Mouse (Mus musculus) monocyte, adult 5-6 weeks (primary cell): ENCODE results near the gene Kdm4b. TPM values are rescaled to one million over a fixed set of nuclear protein-coding genes. Genes with fewer than 3 reads are reported as not detected.

Experiments
- ATAC-seq: fragments of 153-309, 156-312 bp; replicated peaks from 2 replicates; pipeline ENCODE4 v1.8.0; 2017; ENCODE audit warnings: mild to moderate bottlenecking; ENCODE audit not compliant: low TSS enrichment, insufficient number of reproducible peaks, severe bottlenecking, poor library complexity, low FRiP score
- total RNA-seq: library from RNA; stranded (forward); fragments of 200-1000, 200-491, 200-594 nt; gene quantifications from 3 replicates; pipeline ENCODE4 v1.2.3, GENCODE M21; 2017

Gene Kdm4b
- total RNA-seq, 1 experiment from 2014 or later: 8.0 TPM

- ATAC-seq: peak; percentile 28; the same call in 1 of the 2 replicates
Measured at GRCm38 (mm10) chr17:56337190-56337589, 11.3 kb downstream of the Kdm4b start.

DNA sequence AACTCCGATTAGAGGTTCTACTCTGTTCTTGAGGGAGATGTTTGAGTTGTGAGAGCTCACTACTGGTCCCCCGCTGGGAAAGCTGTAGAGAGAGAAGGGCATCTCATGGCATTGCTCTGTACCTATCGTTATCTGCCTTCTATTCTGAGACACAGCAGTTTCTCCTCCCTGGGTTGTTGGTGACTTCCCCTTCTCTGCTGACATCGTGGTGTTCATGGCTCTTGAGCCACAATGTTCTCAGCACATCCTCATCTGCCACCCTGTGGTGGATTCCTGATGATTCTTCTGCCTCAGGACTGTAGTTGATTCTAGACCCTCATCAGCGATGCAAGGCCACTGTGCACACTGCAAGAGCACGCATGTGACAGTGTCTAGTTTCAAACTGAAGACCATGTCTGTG lies 11.9 kb downstream of the Kdm4b start:
- 0 out of 2 replicates have a peak, but pooled peaks have one; percentile 29 for ATAC-seq

GRCm38 (mm10) chr17:56338909-56339308 lies 13.0 kb downstream of the Kdm4b start:
- peak; percentile 52; the same call in 1 of the 2 replicates for ATAC-seq

- no peak for ATAC-seq
Measured at GRCm38 (mm10) chr17:56340717-56341116, 14.9 kb downstream of the Kdm4b start.

- ATAC-seq: no peak
Measured at GRCm38 (mm10) chr17:56343466-56343865, 17.6 kb downstream of the Kdm4b start.

DNA sequence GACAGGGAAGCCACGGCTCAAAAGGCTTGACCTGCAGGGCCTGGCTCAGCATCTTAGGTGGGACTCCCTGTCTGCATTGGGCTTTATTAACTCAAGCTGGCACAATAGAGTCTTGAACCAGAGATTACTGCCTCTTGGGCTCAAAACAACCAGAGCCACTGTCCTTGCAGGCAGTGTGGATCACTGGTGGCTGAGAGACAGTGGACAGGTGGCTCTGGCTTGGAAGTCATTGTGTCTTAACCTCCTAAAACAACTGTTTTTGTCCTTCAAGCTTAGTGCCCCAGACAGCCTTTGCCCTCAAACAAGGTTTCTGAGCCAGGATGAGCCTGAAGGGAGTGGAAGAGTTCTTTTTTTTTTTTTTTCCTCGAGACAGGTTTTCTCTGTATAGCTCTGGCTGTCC lies 19.5 kb downstream of the Kdm4b start:
- ATAC-seq: no peak

DNA sequence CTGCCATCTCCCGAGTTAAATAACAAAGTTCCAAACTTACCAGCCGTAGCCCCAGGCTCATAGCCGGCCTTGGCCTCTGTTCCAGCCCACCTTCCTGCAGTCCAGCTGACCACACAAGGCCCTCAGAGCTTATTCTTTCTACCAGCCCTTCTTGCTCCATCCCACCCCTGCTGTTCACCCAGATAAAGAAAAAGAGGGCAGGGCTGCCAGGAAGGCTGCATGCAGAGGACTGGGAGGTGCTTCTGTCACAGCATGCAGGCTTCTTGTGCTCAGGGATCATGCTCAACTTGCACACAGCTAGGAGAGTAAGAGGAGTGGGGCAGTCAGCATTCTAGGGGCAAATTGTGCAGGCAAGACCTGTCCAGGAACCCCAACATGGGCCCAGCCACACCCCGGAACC lies 22.3 kb downstream of the Kdm4b start:
- no peak for ATAC-seq

DNA sequence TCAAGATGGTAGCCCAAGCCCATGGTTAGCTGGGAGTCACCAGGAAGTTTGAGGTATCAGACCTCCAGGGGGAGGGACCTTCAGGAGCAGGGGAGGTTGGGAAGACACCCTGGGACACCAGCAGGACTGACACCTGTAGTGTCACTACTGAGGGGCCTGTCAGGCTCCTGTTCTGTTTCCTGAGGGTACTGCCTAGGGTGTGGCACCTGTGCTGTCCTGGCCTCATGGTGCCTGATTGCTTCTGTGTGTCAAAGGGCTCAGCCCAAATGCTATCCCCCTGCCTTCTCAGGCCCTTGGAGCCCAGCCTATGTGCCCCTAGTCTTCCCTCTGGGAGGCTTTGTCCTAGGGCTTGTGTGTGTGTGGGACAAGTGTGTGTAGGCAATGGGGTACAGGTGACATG lies 22.7 kb downstream of the Kdm4b start:
- no peak for ATAC-seq

DNA sequence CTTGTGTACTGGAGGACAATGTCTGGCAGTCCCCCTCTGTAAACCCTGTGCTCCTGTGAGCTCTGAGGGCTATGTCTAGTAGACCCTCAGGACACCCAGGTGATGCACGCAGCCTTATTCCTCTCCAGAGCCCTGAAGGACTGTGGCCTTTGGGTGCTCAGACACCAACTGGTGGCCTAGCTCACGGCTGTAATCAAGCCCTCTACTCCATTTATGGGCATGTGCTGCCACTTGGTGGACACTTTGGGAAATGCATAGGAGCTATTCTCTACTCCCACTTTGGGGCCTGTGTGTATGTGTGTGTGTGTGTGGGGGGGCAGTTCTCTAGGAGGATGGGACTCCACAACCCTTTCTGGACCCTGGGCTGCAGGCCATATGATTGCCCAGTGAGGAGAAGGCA lies 24.8 kb downstream of the Kdm4b start:
- peak; percentile 68 for ATAC-seq

- peak; percentile 62 for ATAC-seq
Measured at GRCm38 (mm10) chr17:56356921-56357885, 31.3 kb downstream of the Kdm4b start.

GRCm38 (mm10) chr17:56359183-56359725 lies 33.4 kb downstream of the Kdm4b start:
- no peak for ATAC-seq

- ATAC-seq: no peak
Measured at GRCm38 (mm10) chr17:56359864-56360263, 34.0 kb downstream of the Kdm4b start.

GRCm38 (mm10) chr17:56360451-56360850 lies 34.6 kb downstream of the Kdm4b start:
- no peak for ATAC-seq

- no peak for ATAC-seq
Measured at GRCm38 (mm10) chr17:56361542-56361941, 35.7 kb downstream of the Kdm4b start.

GRCm38 (mm10) chr17:56365791-56366673 lies 40.2 kb downstream of the Kdm4b start:
- ATAC-seq: no peak

- ATAC-seq: no peak
Measured at GRCm38 (mm10) chr17:56368291-56368790, 42.5 kb downstream of the Kdm4b start.

DNA sequence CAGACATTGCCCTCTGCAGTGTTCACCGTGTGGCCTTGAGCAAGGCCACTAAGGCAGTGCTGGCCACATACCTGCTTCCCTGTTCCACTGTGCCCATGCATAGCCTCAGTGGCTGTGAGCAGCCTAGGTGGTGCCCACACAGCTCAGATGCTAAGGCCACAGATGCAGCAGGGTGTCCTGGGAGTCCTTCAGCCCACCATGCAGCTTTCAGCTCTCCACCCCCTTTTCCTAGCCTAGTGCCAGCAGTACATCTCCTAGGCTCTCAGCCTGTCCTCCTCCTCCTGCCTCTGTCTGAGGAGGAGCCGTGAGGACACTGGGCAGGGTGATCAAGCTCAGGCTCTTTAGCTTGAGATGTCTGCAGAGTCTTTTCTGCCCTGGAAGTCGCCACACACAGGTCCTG lies 44.2 kb downstream of the Kdm4b start:
- ATAC-seq: no peak

DNA sequence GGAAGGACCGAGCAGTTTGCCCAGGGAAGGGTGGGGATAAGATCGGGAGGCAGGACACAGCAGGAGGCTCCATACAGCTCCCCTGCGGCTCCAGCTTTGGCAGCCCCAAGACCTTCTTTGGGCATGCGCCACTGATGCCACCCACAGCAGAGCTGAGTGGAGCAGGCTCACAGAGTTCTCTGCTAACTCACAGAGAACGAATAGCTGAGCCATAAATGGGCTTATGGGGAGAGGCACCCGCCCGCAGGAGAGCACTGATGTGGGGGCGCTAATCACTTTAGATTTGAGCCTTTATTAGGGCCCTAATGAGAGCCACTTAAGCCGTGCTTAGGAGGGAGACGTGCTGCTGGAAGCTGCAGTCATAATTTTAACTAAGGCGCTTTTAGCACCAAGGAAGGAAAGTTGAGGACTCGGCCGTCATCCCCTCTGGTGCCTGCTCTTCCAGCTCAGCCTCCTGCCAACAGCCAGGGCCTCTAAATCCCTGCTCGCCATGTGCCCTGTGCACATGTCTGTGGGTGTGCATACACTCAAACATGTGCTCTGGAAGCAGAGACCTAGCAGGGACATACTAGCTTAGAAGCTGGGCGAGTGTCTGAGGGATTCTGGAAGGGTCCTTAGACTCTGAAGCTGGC lies 45.3 kb downstream of the Kdm4b start:
- no peak for ATAC-seq
